Mouse (Mus musculus) limb, embryonic 10.5 days (tissue): ENCODE data around the gene Ndufaf1. TPM values are rescaled to one million over a fixed set of nuclear protein-coding genes. Genes with fewer than 3 reads are reported as not detected.
A peak's percentile ranks its signal among the peaks of the same experiment; 100 is the strongest.
"Not testable (repeated sequence)": the region's sequence is repeated elsewhere in the genome, so short reads cannot be mapped to it uniquely, and the experiment has no call there.

Source experiments
- DNase-seq: peaks from one replicate; pipeline ENCODE4 v3.0.0-alpha.2; 2017; ENCODE audit warnings: low spot score
- H3K27ac ChIP-seq: fragments of 300-500 bp; sonication (generic); 2 replicates; pipeline ENCODE4 v1.5.1; 2016; ENCODE audit warnings: mild to moderate bottlenecking
- H3K27me3 ChIP-seq: fragments of 300-500 bp; sonication (generic); 2 replicates; pipeline ENCODE4 v1.6.1; 2016; ENCODE audit warnings: low read depth, mild to moderate bottlenecking; ENCODE audit not compliant: poor library complexity, severe bottlenecking
- H3K36me3 ChIP-seq: fragments of 300-500 bp; sonication (generic); 2 replicates; pipeline ENCODE4 v1.6.1; 2016; ENCODE audit warnings: mild to moderate bottlenecking, moderate library complexity
- H3K4me1 ChIP-seq: fragments of 300-500 bp; sonication (generic); 2 replicates; pipeline ENCODE4 v1.6.1; 2016
- H3K4me3 ChIP-seq: fragments of 300-500 bp; sonication (generic); 2 replicates; pipeline ENCODE4 v1.5.1; 2016; ENCODE audit warnings: mild to moderate bottlenecking, moderate library complexity
- H3K9me3 ChIP-seq: fragments of 300-500 bp; sonication (generic); replicated peaks from 2 replicates; pipeline ENCODE4 v1.6.1; 2016; ENCODE audit warnings: mild to moderate bottlenecking
- WGBS: fragments of 180-500 bp; shearing (Covaris S2); methylation state at CpG from one replicate; pipeline ENCODE4 v1.1.7; 2016; 5-methylcytosine and 5-hydroxymethylcytosine counted together
- polyA plus RNA-seq: library from polyadenylated mRNA; unstranded; fragments of >200 nt; fragmentation: Nextera tagmentation; extraction: Ambion mirVana; gene quantifications from 2 replicates; pipeline ENCODE4 v1.2.1, GENCODE M21; 2016

Gene Ndufaf1
- polyA plus RNA-seq, 1 experiment from 2014 or later = 53.1 TPM

- no peaks in the 10 kb centered on the region for H3K27me3 ChIP-seq
- peak within 1 kb of the TSS; percentile 100 for H3K4me3 ChIP-seq
- peak; percentile 99 for DNase-seq
- H3K27ac ChIP-seq = peak within 1 kb of the TSS; percentile 93
- WGBS = under 1% methylated on average over 58 of the region's 58 CpGs
- peaks cover 14% of the 10 kb centered on the region for H3K36me3 ChIP-seq
- peaks cover 25% of the 10 kb centered on the region for H3K4me1 ChIP-seq
- H3K9me3 ChIP-seq = no peaks in the 10 kb centered on the region
Observed at GRCm38 (mm10) chr2:119674525-119675214, 12.0 kb upstream of the Ndufaf1 start, which contains the start of gene Rtf1. Gene Rtf1 (plus strand): TSS chr2:119675068.

- WGBS = 16% methylated on average over 7 of the region's 7 CpGs
Observed at GRCm38 (mm10) chr2:119669010-119669409, 6.4 kb upstream of the Ndufaf1 start.

DNA sequence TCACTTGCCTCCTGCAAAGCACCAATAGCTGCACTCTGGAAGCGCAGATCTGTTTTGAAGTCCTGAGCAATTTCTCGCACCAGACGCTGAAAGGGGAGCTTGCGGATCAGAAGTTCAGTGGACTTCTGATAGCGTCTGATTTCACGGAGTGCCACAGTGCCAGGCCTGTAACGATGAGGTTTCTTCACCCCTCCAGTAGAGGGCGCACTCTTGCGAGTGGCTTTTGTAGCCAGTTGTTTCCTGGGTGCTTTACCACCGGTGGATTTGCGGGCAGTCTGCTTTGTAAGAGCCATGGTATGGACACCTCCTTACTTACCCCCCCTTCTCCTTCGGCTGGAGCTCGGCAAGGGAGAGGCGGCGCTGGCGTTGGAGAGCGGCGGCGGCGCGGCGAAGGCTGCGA lies 3.1 kb upstream of the Ndufaf1 start:
- H3K27ac ChIP-seq, DNase-seq, H3K27me3 ChIP-seq, H3K4me3 ChIP-seq, H3K9me3 ChIP-seq, H3K36me3 ChIP-seq: not testable (repeated sequence)
- WGBS = 74% methylated on average over 20 of the region's 23 CpGs
- H3K4me1 ChIP-seq = peaks cover 12% of the 10 kb centered on the region

More at GRCm38 (mm10) chr2:119669010-119669409, 6.4 kb upstream of the Ndufaf1 start:
- Histone ChIP-seq H3K4me3 (no peak overlapping the region), H3K36me3 (no peaks in the 10 kb centered on the region), H3K9me3 (no peaks in the 10 kb centered on the region), H3K4me1 (peaks cover 6% of the 10 kb centered on the region; the same call in 1 of the 2 replicates), H3K27ac (no peak overlapping the region), H3K27me3 (no peaks in the 10 kb centered on the region)
- DNase-seq = no peak

GRCm38 (mm10) chr2:119644254-119644653 lies 18.4 kb downstream of the Ndufaf1 start:
- no peak overlapping the region for H3K4me3 ChIP-seq
- H3K27me3 ChIP-seq = no peaks in the 10 kb centered on the region
- H3K36me3 ChIP-seq = peaks cover 99% of the 10 kb centered on the region
- no peak overlapping the region for H3K27ac ChIP-seq
- DNase-seq = no peak
- 95% methylated on average over 5 of the region's 5 CpGs for WGBS
- no peaks in the 10 kb centered on the region for H3K9me3 ChIP-seq
- H3K4me1 ChIP-seq = no peaks in the 10 kb centered on the region

DNA sequence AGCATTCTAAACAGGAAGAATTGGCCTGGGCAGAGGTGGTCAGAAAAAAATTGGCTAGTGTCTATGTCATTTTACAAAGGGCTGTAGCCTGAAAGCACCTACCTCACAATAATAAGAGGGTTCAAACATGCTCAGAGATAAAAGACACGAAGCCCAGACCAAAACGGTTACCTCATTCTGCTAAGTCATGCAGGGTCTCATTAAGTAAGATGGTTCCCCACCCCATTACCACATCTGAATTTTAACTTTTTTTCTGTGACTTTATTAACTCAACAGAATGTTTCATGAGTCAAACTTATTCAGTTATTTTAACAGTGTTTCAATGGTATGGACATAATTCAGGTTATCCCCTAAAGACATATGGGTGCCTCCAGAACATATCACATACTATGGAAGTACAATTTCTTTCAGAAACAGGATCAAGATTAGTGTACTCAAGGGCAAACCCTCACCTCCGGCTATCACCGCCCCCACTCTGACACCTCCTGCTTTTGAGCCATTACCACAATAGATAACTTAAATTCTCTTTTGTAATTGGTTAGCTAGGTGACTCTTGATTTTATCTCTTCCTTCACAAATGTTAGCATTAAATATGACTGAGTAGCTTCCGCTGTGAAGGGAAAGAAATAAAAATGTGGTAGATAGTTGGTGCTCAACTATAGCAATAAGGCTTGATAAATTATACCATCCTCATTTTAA lies 21.3 kb downstream of the Ndufaf1 start:
- no peak overlapping the region for H3K27ac ChIP-seq
- DNase-seq = no peak
- 98% methylated on average over 5 of the region's 5 CpGs for WGBS
- no peaks in the 10 kb centered on the region for H3K9me3 ChIP-seq
- peaks cover 99% of the 10 kb centered on the region for H3K36me3 ChIP-seq
- no peak overlapping the region for H3K4me3 ChIP-seq
- no peaks in the 10 kb centered on the region for H3K4me1 ChIP-seq
- no peaks in the 10 kb centered on the region for H3K27me3 ChIP-seq

DNA sequence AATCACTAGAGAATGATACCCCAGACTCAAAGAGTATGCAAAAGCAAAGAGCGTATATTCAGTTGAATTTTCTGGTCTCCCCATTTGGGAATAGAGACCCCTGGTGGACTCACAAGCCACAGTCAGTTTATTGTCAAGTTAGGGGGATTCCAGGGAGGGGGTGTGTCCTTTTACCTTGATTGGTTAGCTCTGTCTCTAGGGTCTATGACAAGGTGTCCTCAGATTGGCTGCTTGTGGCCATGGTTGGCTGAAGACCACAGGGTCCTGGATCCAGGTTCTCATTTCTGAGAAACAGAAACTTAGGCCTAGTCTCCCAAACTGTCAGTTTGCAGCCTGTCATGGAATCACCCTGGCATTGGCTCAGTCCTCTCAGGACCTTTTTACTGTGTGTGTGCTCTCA lies 25.8 kb downstream of the Ndufaf1 start:
- no peaks in the 10 kb centered on the region for H3K4me1 ChIP-seq
- no peaks in the 10 kb centered on the region for H3K27me3 ChIP-seq
- DNase-seq = no peak
- H3K36me3 ChIP-seq = peaks cover 98% of the 10 kb centered on the region
- H3K27ac ChIP-seq = no peak overlapping the region
- 78% methylated on average over 1 of the region's 1 CpGs for WGBS
- H3K9me3 ChIP-seq = no peaks in the 10 kb centered on the region
- H3K4me3 ChIP-seq = no peak overlapping the region

DNA sequence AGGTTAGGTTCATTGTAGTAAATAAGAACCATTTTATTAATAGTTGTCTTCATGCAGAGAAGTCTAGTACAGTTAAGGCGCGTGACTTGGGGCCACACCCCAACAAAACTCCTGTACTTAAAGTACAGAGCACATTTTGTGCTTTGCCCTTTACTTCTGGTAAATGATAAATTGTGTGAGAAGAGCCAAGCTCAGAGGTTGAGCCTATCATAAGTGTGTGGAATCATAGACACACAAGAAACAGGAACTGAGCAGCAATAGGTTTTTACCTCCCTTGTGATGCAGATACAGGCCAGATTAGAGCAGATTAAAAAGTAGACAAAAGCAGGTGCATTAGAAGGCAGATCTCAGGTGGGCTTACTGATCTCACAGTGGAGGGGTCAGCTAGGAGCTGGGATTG lies 41.3 kb downstream of the Ndufaf1 start:
- Histone ChIP-seq H3K4me3 (no peak overlapping the region), H3K27me3 (no peaks in the 10 kb centered on the region), H3K27ac (no peak overlapping the region), H3K4me1 (peaks cover 23% of the 10 kb centered on the region), H3K9me3 (no peaks in the 10 kb centered on the region), H3K36me3 (peaks cover 35% of the 10 kb centered on the region)
- WGBS = 98% methylated on average over 2 of the region's 2 CpGs
- no peak for DNase-seq

DNA sequence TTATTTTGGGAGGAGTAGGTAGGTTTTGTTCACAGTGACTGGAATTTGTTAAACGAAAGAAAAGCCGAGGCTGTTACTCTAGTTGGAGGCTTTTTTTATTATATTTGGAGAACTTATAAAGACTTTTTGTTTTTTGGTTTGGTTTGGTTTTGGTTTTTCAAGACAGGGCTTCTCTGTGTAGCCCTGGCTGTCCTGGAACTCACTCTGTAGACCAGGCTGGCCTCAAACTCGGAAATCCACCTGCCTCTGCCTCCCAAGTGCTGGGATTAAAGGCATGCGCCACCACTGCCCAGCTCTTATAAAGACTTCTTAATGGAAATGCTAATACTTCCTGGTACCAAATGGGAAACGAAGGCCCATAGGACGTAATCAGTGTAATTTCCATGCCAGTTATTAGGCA lies 43.6 kb downstream of the Ndufaf1 start:
- not testable (repeated sequence) for H3K9me3 ChIP-seq, DNase-seq, H3K27me3 ChIP-seq
- peaks cover 23% of the 10 kb centered on the region for H3K36me3 ChIP-seq
- H3K4me1 ChIP-seq = peaks cover 23% of the 10 kb centered on the region
- WGBS = 22% methylated on average over 6 of the region's 6 CpGs
- peak overlapping the region; percentile 94 for H3K27ac ChIP-seq
- peak overlapping the region; percentile 88 for H3K4me3 ChIP-seq

DNA sequence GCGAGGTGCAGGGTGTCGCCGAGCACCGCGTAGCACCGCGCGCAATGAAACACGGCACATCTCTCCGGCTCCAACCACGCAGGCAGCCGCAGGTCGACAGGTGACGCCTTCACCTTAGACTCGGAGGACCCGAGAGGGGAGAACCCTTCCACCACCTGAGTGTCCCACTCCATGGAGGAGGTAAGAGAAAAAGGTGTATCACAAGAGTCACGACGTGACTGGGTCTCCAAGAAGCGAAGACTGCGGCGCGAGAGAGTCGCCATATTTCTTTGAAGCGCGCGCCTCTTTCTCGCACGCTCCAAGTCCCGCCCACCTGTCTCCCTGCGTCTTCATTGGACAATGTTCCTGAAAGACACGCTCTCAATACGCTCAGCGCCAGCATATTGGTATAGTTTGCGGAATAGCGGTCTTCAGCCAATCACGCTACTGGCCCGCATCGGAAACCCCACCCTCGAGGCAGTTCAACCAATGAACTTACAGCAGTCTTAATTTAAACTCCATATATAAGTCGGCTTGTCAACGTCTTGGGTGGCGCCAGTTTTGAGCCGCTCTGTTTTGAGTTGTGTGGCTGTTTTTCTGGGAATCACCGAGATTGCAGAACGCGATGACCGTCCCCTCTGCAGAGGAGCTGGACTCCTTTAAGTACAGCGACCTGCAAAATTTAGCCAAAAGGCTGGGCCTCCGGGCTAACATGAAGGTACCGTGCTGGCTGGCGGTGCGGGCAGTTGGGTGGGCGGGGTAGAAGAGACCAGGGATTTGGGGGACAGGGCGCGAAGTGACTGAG lies 44.2 kb downstream of the Ndufaf1 start, which contains the start of the genes Nusap1 and Oip5:
Gene Nusap1, plus strand, starts transcription at position 100 of the 784 bp plus-strand sequence.
Gene Oip5, minus strand, starts transcription at position 271 of the 784 bp plus-strand sequence.
- H3K4me3 ChIP-seq = peak within 1 kb of the TSS; percentile 88
- H3K4me1 ChIP-seq = peaks cover 23% of the 10 kb centered on the region
- under 1% methylated on average over 55 of the region's 55 CpGs for WGBS
- peaks cover 17% of the 10 kb centered on the region for H3K36me3 ChIP-seq
- H3K9me3 ChIP-seq = no peaks in the 10 kb centered on the region
- peak within 1 kb of the TSS; percentile 94 for H3K27ac ChIP-seq
- no peaks in the 10 kb centered on the region for H3K27me3 ChIP-seq
- DNase-seq = peak; percentile 89

DNA sequence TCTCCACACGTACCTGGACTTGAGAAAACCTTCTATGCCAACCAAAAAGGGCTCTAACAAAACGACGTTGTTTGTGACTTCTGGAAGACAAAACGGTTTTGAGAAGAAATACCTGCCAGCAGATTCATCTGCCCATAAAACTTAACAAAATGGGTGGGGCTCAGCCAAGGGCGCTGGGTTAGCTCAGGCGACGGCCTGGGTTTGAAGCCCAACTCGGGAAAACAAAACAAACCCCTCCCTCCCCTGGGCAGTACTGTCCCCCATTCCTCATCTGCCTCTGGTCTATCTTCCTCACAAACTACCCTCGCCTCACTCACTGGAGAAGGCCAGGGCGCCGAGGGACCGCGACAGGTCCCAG lies 44.8 kb downstream of the Ndufaf1 start:
- Histone ChIP-seq H3K27me3 (no peaks in the 10 kb centered on the region), H3K27ac (peak overlapping the region; percentile 94), H3K4me3 (peak overlapping the region; percentile 88), H3K9me3 (no peaks in the 10 kb centered on the region), H3K36me3 (peaks cover 17% of the 10 kb centered on the region), H3K4me1 (peaks cover 23% of the 10 kb centered on the region)
- WGBS = 0% methylated on average over 13 of the region's 13 CpGs
- no peak for DNase-seq

DNA sequence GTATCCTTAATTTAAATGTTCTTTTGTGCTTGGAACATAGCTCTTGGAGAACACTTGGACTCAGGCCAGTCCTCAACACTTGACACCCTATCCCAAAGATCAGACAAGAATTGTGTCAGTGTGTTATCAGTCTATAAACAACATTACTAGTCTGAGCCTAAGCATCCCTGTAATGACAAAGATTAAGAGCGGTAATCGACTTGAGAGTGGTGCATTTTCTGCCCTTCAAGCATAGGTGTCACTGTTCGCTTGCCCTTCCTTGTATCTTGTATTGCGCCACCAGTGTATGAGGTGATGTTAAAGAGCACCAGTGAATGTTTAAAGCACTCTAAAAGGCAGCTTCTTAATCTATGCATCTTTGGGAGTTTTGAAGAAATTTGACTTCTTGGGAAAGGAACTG lies 55.6 kb downstream of the Ndufaf1 start:
- H3K36me3 ChIP-seq = peaks cover 96% of the 10 kb centered on the region

More for the DNA sequence above, 55.6 kb downstream of the Ndufaf1 start:
- 97% methylated on average over 4 of the region's 4 CpGs for WGBS
- DNase-seq = no peak
- Histone ChIP-seq H3K27ac (no peak overlapping the region), H3K4me1 (no peaks in the 10 kb centered on the region), H3K4me3 (no peak overlapping the region), H3K27me3 (no peaks in the 10 kb centered on the region), H3K9me3 (no peaks in the 10 kb centered on the region)
